Mouse (Mus musculus): ENCODE data around the gene Tmem174. TPM values are rescaled to one million over a fixed set of nuclear protein-coding genes. Genes with fewer than 3 reads are reported as not detected.

Tmem174 gene
- total RNA-seq, 2 experiments from 2014 or later, result not detected

- intact Hi-C loops (cut with DNase I), result no loop called here
- no peak for DNase-seq
Measured at GRCm38 (mm10) chr13:98633641-98634484, 3.3 kb downstream of the Tmem174 start.

- DNase-seq, result no peak
Measured at GRCm38 (mm10) chr13:98632306-98632942, 4.8 kb downstream of the Tmem174 start.

GRCm38 (mm10) chr13:98631105-98631838, 5.9 kb downstream of the Tmem174 start:
- no peak for DNase-seq
- intact Hi-C loops (cut with DNase I), result no loop called here

More at GRCm38 (mm10) chr13:98632306-98632942, 4.8 kb downstream of the Tmem174 start:
- intact Hi-C loops (cut with DNase I), result no loop called here

GRCm38 (mm10) chr13:98626736-98627135, 10.5 kb downstream of the Tmem174 start:
- DNase-seq, result no peak
- intact Hi-C loops (cut with DNase I), result no loop called here

GRCm38 (mm10) chr13:98624506-98624905, 12.7 kb downstream of the Tmem174 start:
- intact Hi-C loops (cut with DNase I), result no loop called here
- DNase-seq, result no peak

- no peak for DNase-seq
- intact Hi-C loops (cut with DNase I), result no loop called here
Measured at GRCm38 (mm10) chr13:98622881-98623549, 14.2 kb downstream of the Tmem174 start.

GRCm38 (mm10) chr13:98617429-98618067, 19.7 kb downstream of the Tmem174 start:
- intact Hi-C loops (cut with DNase I), result no loop called here
- no peak for DNase-seq

DNA sequence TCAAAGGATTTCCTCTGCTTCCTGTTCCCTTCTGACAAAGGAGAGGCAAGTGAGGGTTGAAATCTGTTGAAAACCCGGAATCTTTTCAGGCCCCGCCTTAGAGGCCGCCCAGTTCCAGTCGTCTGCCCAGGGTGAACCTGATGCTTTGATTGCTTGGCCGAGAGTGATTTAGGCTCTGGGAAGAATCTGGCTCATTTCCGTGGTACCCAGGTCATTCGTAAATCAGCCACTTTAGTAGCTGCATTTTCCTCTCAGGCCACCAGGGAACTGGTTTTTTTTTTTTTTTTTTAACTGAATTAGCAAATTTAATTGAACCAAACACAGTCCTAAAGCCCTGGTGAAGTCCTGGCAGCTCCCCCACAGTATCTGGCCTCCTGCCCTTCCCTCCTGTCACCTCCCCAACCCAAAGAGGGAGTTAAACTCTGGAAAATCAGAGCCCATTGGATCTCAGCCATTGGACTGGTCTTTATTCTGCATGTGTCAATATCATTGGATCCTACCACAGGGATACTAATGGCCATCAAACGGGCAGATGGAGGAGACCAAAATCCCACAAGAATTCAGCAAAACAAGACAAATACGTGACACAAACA, 29.2 kb downstream of the Tmem174 start:
- DNase-seq, result peak; percentile 49
- intact Hi-C loops (cut with DNase I), result no loop called here

DNA sequence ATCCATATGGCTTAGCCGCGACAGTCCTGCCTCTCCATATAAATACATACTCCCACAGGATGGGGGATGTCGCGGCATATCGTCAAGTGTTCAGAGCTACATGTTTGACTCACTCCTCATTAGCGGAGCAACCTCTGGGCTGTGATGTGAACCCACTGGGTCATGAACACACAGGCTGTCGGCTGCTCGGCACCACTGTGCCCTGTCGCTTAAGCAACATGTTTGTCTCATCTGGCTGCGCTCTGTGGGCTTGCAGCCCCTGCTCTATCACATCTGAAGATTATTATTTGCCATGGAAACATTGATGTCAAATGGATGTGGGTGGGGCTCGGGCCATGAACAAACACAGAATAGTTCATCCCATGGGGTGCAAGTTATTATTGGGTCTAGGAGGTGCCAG, 33.4 kb downstream of the Tmem174 start:
- no peak for DNase-seq
- intact Hi-C loops (cut with DNase I), result no loop called here

DNA sequence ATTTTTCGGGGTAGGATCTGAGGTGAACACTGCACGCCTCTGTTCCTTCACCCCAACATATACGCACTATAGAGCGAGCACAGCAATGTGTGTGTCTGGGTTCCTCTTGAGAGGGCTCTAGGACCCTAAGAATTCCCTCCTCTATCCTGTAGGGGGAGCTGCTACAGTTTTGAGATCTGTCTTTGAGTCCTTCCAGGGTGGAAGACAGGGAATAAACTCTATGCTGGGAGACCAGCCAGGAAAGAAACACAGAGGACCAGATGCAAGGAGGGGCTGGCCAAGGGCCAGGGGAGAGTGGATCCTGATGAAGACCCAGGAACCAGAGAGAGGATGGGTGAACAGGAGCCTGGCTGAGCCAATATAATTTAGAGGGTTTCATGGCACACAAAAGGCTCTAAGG, 40.5 kb downstream of the Tmem174 start:
- peak; percentile 70 for DNase-seq
- intact Hi-C loops (cut with DNase I), result loop anchor here (10.0 kb wide), 1 partner anchor 128 kb away; no protein-coding TSS in a partner anchor

DNA sequence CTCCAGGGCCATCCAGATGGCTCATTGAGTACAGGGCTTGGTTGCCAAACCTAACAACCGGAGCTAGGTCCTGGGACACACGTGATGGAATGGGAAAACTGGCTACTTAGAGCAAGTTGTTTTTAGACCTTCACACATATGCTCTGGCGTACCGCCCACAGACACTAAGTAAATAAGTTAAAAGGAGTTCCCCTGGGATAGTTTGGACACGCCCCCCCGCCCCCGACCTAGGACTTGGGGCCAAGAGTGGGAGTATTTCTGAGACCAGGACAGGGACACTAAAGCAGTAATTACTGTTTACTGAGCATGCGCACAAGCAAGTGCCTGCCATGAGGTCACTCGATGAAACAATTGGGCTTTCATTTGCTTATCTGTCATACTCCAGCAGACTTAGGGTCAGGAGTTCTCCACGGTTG, 42.5 kb downstream of the Tmem174 start:
- intact Hi-C loops (cut with DNase I), result loop anchor here (10.0 kb wide), 1 partner anchor 130 kb away; no protein-coding TSS in a partner anchor
- no peak for DNase-seq

GRCm38 (mm10) chr13:98593938-98594539, 43.2 kb downstream of the Tmem174 start:
- no peak for DNase-seq

DNA sequence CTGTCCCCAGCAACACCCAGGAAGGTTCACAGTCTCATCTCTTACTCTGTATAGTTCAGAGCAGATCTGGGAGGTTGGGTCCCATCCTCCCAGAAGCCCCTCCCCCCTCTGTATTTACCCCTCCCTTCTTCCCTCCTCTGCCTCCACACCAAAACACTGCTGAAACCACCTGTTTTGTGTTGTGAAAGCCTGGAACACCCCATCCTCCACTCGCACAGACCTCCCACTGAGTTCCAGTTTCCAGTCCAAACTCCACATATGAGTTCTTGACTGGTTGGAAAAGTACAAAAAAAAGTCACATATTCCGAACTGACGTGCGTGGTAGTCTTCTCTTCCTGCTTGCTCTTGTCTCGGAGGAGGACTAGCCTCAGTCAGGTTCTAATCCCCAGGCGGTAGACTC, 45.8 kb downstream of the Tmem174 start:
- intact Hi-C loops (cut with DNase I), result loop anchor here (10.0 kb wide), 1 partner anchor 133 kb away; no protein-coding TSS in a partner anchor
- DNase-seq, result no peak

More at GRCm38 (mm10) chr13:98593938-98594539, 43.2 kb downstream of the Tmem174 start:
- intact Hi-C loops (cut with DNase I), result loop anchor here (10.0 kb wide), 1 partner anchor 131 kb away; no protein-coding TSS in a partner anchor

DNA sequence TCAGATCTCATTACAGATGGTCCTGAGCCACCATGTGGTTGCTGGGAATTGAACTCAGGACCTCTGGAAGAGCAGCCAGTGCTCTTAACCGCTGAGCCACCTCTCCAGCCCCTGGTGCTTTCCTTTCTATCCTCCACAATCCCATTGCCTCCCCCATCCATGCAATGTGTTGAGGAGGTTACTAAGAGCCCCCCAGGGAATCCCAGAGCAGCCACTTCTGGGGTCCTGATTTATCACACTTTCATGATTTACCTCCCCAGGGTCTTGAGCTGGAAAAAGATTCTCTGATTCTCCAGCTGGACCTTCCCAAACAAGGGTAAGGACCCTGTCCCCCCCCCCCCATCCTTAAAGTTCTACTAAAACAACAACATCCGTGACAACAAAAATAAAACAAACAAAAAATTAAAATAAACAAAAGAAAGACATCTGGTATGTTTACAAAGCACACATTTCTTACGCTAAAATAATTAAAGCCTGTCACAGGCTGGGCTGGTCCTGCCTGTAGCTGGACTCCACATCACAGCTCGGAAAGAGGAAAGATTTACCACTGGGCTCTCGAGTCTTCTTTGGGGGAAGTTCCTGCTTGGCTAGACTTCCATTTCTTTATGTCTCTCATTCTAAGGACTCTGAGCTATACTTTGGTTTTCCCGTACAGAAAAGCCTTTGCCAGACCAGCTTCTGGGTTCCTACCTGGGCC, 46.4 kb downstream of the Tmem174 start:
- no peak for DNase-seq
- intact Hi-C loops (cut with DNase I), result loop anchor here (10.0 kb wide), 1 partner anchor 134 kb away; no protein-coding TSS in a partner anchor

GRCm38 (mm10) chr13:98589572-98589971, 47.6 kb downstream of the Tmem174 start:
- no peak for DNase-seq

GRCm38 (mm10) chr13:98588951-98589501, 48.2 kb downstream of the Tmem174 start:
- intact Hi-C loops (cut with DNase I), result loop anchor here (5.0 kb wide), 1 partner anchor 237 kb away; the partner anchor contains the start of gene Foxd1
- DNase-seq, result peak; percentile 88

More at GRCm38 (mm10) chr13:98589572-98589971, 47.6 kb downstream of the Tmem174 start:
- intact Hi-C loops (cut with DNase I), result loop anchor here (5.0 kb wide), 1 partner anchor 237 kb away; the partner anchor contains the start of gene Foxd1

- DNase-seq, result no peak
- intact Hi-C loops (cut with DNase I), result loop anchor here (5.0 kb wide), 1 partner anchor 236 kb away; the partner anchor contains the start of gene Foxd1
Measured at GRCm38 (mm10) chr13:98588480-98588879, 48.7 kb downstream of the Tmem174 start.

- peak; percentile 23 for DNase-seq
- intact Hi-C loops (cut with DNase I), result loop anchor here (5.0 kb wide), 1 partner anchor 235 kb away; the partner anchor contains the start of gene Foxd1
Measured at GRCm38 (mm10) chr13:98587639-98588038, 49.6 kb downstream of the Tmem174 start.
